Mouse (Mus musculus): ENCODE results near the gene Adk. TPM values are rescaled to one million over a fixed set of nuclear protein-coding genes. Genes with fewer than 3 reads are reported as not detected.
A peak's percentile ranks its signal among the peaks of the same experiment; 100 is the strongest.
"Not testable (repeated sequence)": the region's sequence is repeated elsewhere in the genome, so short reads cannot be mapped to it uniquely, and the experiment has no call there.

The Adk gene
- polyA plus RNA-seq, 1 experiment from 2014 or later, result 180 TPM

- H3K4me2 ChIP-seq (ENCODE audit: low read length), result peak overlapping the region; percentile 14; the same call in 1 of the 2 replicates
- 23% methylated on average over 7 of the region's 7 CpGs for WGBS
These were observed 34.5 kb downstream of the Adk start for GRCm38 (mm10) chr14:21086827-21087351.

GRCm38 (mm10) chr14:21087390-21088060 is 35.2 kb downstream of the Adk start:
- Histone ChIP-seq H3K27me3 (replicated peaks; ENCODE audit: control insufficient read depth, insufficient read depth, low read length) (no peaks in the 10 kb centered on the region), H3K9me3 (ENCODE audit: control insufficient read depth, low read length) (no peaks in the 10 kb centered on the region), H3K4me1 (replicated peaks; ENCODE audit: control insufficient read depth, insufficient read depth, low read length) (peaks cover 26% of the 10 kb centered on the region), H3K4me3 (ENCODE audit: low read depth, low read length) (no peak overlapping the region), H3K27ac (ENCODE audit: low read depth) (peak overlapping the region; percentile 72), H3K9ac (ENCODE audit: low read length) (no peak overlapping the region), H3K4me2 (ENCODE audit: low read length) (0 out of 2 replicates have a peak overlapping the region, but pooled peaks have one; percentile 14), H3K36me3 (ENCODE audit: control insufficient read depth, insufficient read depth, low read length) (peaks cover 3% of the 10 kb centered on the region)
- 45% methylated on average over 4 of the region's 4 CpGs for WGBS
- no peak for DNase-seq (ENCODE audit: low spot score)
- no peak for ATAC-seq (replicated peaks; ENCODE audit: low FRiP score, low TSS enrichment, low read depth)

More at GRCm38 (mm10) chr14:21086827-21087351, 34.5 kb downstream of the Adk start:
- Histone ChIP-seq H3K4me1 (replicated peaks; ENCODE audit: control insufficient read depth, insufficient read depth, low read length) (peaks cover 26% of the 10 kb centered on the region), H3K4me3 (ENCODE audit: low read depth, low read length) (no peak overlapping the region), H3K27me3 (replicated peaks; ENCODE audit: control insufficient read depth, insufficient read depth, low read length) (no peaks in the 10 kb centered on the region), H3K9ac (ENCODE audit: low read length) (no peak overlapping the region), H3K27ac (ENCODE audit: low read depth) (peak overlapping the region; percentile 72), H3K9me3 (ENCODE audit: control insufficient read depth, low read length) (no peaks in the 10 kb centered on the region), H3K36me3 (ENCODE audit: control insufficient read depth, insufficient read depth, low read length) (no peaks in the 10 kb centered on the region)
- DNase-seq (ENCODE audit: low spot score) (no peak), ATAC-seq (replicated peaks; ENCODE audit: low FRiP score, low TSS enrichment, low read depth) (no peak)

- H3K4me1 ChIP-seq (replicated peaks; ENCODE audit: control insufficient read depth, insufficient read depth, low read length), result peaks cover 26% of the 10 kb centered on the region
- H3K27me3 ChIP-seq (replicated peaks; ENCODE audit: control insufficient read depth, insufficient read depth, low read length), result no peaks in the 10 kb centered on the region
- no peaks in the 10 kb centered on the region for H3K9me3 ChIP-seq (ENCODE audit: control insufficient read depth, low read length)
- WGBS, result 41% methylated on average over 3 of the region's 3 CpGs
- H3K4me3 ChIP-seq (ENCODE audit: low read depth, low read length), result no peak overlapping the region
- peaks cover 11% of the 10 kb centered on the region for H3K36me3 ChIP-seq (ENCODE audit: control insufficient read depth, insufficient read depth, low read length)
- H3K4me2 ChIP-seq (ENCODE audit: low read length), result no peak overlapping the region
- DNase-seq (ENCODE audit: low spot score) (no peak), ATAC-seq (replicated peaks; ENCODE audit: low FRiP score, low TSS enrichment, low read depth) (no peak)
- no peak overlapping the region for H3K27ac ChIP-seq (ENCODE audit: low read depth)
- H3K9ac ChIP-seq (ENCODE audit: low read length), result no peak overlapping the region
These were observed 36.4 kb downstream of the Adk start for GRCm38 (mm10) chr14:21088731-21089130.

- peaks cover 26% of the 10 kb centered on the region for H3K4me1 ChIP-seq (replicated peaks; ENCODE audit: control insufficient read depth, insufficient read depth, low read length)
- H3K9me3 ChIP-seq (ENCODE audit: control insufficient read depth, low read length), result no peaks in the 10 kb centered on the region
- WGBS, result 58% methylated on average over 3 of the region's 3 CpGs
- ATAC-seq (replicated peaks; ENCODE audit: low FRiP score, low TSS enrichment, low read depth) (no peak), DNase-seq (ENCODE audit: low spot score) (no peak)
- peaks cover 11% of the 10 kb centered on the region for H3K36me3 ChIP-seq (ENCODE audit: control insufficient read depth, insufficient read depth, low read length)
- no peaks in the 10 kb centered on the region for H3K27me3 ChIP-seq (replicated peaks; ENCODE audit: control insufficient read depth, insufficient read depth, low read length)
- H3K4me3 ChIP-seq (ENCODE audit: low read depth, low read length), result no peak overlapping the region
- H3K27ac ChIP-seq (ENCODE audit: low read depth), result peak overlapping the region; percentile 17; the same call in 1 of the 2 replicates
- H3K9ac ChIP-seq (ENCODE audit: low read length), result no peak overlapping the region
- no peak overlapping the region for H3K4me2 ChIP-seq (ENCODE audit: low read length)
These were observed 38.0 kb downstream of the Adk start for GRCm38 (mm10) chr14:21090400-21090799.

DNA sequence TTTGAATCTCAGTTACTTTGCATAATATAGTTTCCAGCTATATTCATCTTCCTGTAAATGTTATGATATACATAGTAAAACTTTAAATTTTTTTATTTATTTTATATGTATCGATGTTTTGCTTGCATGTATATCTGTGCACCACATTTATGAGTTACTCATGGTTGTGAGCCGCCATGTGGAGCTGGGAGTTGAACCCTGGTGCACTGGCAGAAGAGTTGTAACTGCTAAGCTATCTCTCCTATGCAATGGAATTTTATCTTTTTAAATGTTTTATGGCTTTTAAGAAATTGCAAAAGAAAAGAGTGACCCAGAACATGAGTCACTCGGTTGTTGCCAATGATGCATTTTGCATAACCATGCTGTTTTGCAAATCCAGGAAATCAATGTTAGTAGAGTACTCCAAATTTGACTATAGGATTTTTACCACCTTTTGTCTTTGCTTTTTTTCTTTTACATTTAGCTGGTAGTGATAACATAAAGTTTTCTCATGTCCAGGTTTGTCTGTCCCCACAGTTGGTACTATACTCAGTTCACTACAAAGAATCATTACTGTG is 38.6 kb downstream of the Adk start:
- Histone ChIP-seq H3K27me3 (replicated peaks; ENCODE audit: control insufficient read depth, insufficient read depth, low read length) (no peaks in the 10 kb centered on the region), H3K4me2 (ENCODE audit: low read length) (no peak overlapping the region), H3K4me1 (replicated peaks; ENCODE audit: control insufficient read depth, insufficient read depth, low read length) (peaks cover 26% of the 10 kb centered on the region), H3K9ac (ENCODE audit: low read length) (no peak overlapping the region), H3K9me3 (ENCODE audit: control insufficient read depth, low read length) (no peaks in the 10 kb centered on the region), H3K36me3 (ENCODE audit: control insufficient read depth, insufficient read depth, low read length) (peaks cover 11% of the 10 kb centered on the region), H3K27ac (ENCODE audit: low read depth) (no peak overlapping the region), H3K4me3 (ENCODE audit: low read depth, low read length) (no peak overlapping the region)
- WGBS, result 79% methylated on average over 3 of the region's 3 CpGs
- ATAC-seq (replicated peaks; ENCODE audit: low FRiP score, low TSS enrichment, low read depth) (no peak), DNase-seq (ENCODE audit: low spot score) (no peak)

DNA sequence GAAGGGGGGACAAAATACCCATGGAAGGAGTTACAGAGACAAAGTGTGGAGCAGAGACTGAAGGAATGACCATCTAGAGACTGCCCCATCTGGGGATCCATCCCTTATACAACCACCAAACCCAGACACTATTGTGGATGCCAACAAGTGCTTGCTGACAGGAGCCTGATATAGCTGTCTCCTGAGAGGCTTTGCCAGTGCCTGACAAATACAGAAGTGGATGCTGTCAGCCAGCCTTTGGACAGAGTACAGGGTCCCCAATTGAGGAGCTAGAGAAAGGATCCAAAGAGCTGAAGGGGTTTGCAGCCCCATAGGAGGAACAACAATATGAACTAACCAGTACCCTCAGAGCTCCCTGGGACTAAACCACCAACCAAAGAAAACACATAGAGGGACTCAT is 41.8 kb downstream of the Adk start:
- not testable (repeated sequence) for H3K4me3 ChIP-seq (ENCODE audit: low read depth, low read length); H3K27ac ChIP-seq (ENCODE audit: low read depth); H3K4me1 ChIP-seq (replicated peaks; ENCODE audit: control insufficient read depth, insufficient read depth, low read length); H3K9ac ChIP-seq (ENCODE audit: low read length); H3K9me3 ChIP-seq (ENCODE audit: control insufficient read depth, low read length); DNase-seq (ENCODE audit: low spot score); ATAC-seq (replicated peaks; ENCODE audit: low FRiP score, low TSS enrichment, low read depth); H3K4me2 ChIP-seq (ENCODE audit: low read length); H3K27me3 ChIP-seq (replicated peaks; ENCODE audit: control insufficient read depth, insufficient read depth, low read length)
- H3K36me3 ChIP-seq (ENCODE audit: control insufficient read depth, insufficient read depth, low read length), result peaks cover 11% of the 10 kb centered on the region

DNA sequence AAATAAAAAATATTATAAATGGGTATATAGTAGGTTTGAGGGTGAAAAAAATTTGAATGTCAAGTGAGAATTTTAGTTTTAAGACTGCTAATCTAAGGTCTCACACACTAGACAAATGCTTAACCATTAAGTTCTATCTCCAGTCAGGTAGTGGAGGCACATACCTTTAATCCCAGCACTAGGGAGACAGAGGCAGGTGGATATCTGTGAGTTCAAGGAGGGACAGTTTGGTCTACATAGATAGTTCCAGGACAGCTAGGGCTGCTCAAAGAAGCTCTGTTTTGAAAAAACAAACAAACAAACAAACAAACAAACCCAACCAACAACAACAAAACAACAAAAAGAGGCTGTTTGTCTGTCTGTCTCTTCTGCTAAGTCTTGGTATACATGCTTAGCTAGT is 43.9 kb downstream of the Adk start:
- H3K4me2 ChIP-seq (ENCODE audit: low read length), result no peak overlapping the region
- H3K9me3 ChIP-seq (ENCODE audit: control insufficient read depth, low read length), result no peaks in the 10 kb centered on the region
- DNase-seq (ENCODE audit: low spot score), result no peak
- no peaks in the 10 kb centered on the region for H3K27me3 ChIP-seq (replicated peaks; ENCODE audit: control insufficient read depth, insufficient read depth, low read length)
- H3K9ac ChIP-seq (ENCODE audit: low read length), result no peak overlapping the region
- H3K27ac ChIP-seq (ENCODE audit: low read depth), result no peak overlapping the region; the same call in 1 of the 2 replicates
- ATAC-seq (replicated peaks; ENCODE audit: low FRiP score, low TSS enrichment, low read depth), result peak; percentile 22; the same call in 1 of the 2 replicates
- peaks cover 16% of the 10 kb centered on the region; the same call in 1 of the 2 replicates for H3K4me1 ChIP-seq (replicated peaks; ENCODE audit: control insufficient read depth, insufficient read depth, low read length)
- no peak overlapping the region for H3K4me3 ChIP-seq (ENCODE audit: low read depth, low read length)
- peaks cover 11% of the 10 kb centered on the region for H3K36me3 ChIP-seq (ENCODE audit: control insufficient read depth, insufficient read depth, low read length)

GRCm38 (mm10) chr14:21096689-21097088 is 44.3 kb downstream of the Adk start:
- Histone ChIP-seq H3K4me2 (ENCODE audit: low read length) (peak overlapping the region; percentile 20; the same call in 1 of the 2 replicates), H3K36me3 (ENCODE audit: control insufficient read depth, insufficient read depth, low read length) (peaks cover 11% of the 10 kb centered on the region), H3K9ac (ENCODE audit: low read length) (no peak overlapping the region), H3K27me3 (replicated peaks; ENCODE audit: control insufficient read depth, insufficient read depth, low read length) (no peaks in the 10 kb centered on the region), H3K9me3 (ENCODE audit: control insufficient read depth, low read length) (no peaks in the 10 kb centered on the region), H3K4me3 (ENCODE audit: low read depth, low read length) (no peak overlapping the region), H3K27ac (ENCODE audit: low read depth) (peak overlapping the region; percentile 67), H3K4me1 (replicated peaks; ENCODE audit: control insufficient read depth, insufficient read depth, low read length) (peaks cover 16% of the 10 kb centered on the region; the same call in 1 of the 2 replicates)
- DNase-seq (ENCODE audit: low spot score) (no peak), ATAC-seq (replicated peaks; ENCODE audit: low FRiP score, low TSS enrichment, low read depth) (peak; percentile 95)
- WGBS, result 66% methylated on average over 4 of the region's 4 CpGs
